Mouse (Mus musculus) testis, postnatal 10 days (tissue): ENCODE data around the gene Gria4.
"Not testable (repeated sequence)": the region's sequence is repeated elsewhere in the genome, so short reads cannot be mapped to it uniquely, and the experiment has no call there.

ENCODE experiments used
- DNase-seq: peaks from one replicate; pipeline ENCODE4 v3.0.0; 2021; ENCODE audit warnings: low spot score

Gria4 gene

DNA sequence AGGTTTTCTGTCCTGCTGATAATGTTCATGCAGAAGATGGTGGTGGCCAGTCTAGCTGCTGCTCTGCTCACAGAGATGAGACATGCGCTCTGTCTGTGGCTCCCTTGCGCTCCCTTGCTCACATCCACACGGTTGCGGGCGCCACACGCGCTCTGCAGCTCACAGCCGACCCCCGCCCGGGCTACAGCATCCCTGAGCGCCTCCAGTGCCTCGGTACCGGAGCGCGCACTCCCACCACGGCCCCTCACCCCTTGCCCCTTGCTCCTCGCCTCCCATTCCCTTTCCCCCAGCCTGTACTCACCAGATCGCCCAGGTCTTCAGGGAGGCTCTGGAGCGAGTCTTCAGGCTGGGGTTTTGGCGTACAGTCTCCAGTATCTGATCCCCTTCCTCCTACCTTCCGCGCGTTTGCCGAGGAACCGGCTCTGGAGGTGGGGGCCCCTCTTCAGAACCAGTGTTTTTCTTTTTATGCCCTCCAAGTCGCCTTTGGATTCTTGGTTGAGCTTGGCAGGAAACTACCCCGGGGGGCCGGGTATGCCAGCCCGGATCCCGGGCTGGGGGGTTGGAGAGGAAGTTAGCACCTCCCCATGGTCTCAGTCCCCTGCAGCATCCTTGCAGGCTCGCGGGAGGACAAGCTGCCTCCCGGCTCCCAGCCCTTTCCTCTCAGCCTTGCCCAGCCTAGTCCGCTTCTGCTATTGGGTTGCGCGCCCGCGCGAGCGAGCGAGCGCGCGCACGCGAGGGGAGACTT lies at the start of gene Gria4:
Gria4 (minus strand) TSS at position 691 of the 745 bp plus-strand sequence.
- peak; percentile 57 for DNase-seq

DNA sequence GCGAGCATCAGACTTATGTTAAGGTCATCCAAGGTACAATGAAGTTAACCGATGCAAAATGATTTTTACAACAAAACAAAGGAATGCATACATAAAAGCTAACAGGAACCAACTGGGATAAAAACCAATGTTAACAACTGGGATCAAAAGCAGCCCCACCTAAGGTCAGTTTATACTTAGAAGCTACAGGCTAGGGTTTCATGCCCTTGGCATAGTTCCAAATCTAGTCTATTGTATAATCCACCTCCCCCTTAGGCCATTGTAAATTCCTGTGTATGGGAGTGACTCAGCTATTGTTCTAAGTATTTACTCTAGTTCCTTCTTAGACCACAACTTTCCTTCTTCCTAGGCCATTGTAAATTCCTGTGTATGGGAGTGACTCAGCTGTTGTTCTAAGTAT lies 14.9 kb upstream of the Gria4 start:
- DNase-seq: not testable (repeated sequence)

DNA sequence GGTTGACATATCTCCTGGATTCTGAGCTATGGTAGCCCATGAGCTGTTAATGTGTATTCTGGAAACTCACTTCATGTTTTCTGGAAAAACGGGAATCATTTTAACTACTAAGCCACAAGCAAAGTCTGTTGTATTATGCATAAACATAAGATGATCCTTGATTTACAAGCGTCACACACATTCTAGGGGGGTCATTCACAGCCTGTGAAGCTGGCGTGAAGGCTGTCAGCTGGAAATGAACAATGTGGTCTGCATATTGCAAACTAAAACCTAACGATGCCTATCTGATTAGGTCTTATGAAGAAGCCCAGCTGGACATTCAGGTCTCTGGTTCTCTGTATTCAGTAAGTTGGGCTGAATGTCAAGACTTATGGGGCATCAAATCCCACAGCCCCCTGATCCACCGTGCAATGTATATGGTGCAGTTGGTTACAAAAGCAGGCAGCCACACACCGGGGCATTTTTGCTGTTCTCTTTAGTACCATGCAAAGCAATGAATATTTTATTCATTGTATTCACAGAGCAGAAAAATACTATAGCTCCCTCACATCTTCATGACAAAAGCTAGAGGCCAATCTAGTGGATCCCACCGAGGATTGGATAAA lies 7.2 kb upstream of the Gria4 start:
- DNase-seq: no peak

DNA sequence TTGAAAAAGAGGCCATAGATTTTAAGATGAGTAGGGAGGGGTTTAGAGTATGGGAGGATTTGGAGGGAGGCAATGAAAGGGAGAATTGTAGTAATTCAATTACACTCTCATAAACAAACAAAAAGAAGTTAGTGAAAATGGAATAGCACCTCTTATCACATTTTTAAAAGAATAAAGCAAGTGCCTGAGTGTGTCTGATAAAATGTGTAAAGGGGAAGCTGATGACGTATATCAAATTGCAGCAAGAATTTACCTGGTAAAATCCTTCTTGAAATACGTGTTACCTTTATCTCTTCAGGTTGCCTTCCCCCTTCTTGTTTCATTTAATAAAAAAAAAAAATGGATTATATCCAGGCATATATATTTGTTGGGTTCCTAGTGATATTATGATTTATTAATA lies 1.4 kb upstream of the Gria4 start:
- no peak for DNase-seq

DNA sequence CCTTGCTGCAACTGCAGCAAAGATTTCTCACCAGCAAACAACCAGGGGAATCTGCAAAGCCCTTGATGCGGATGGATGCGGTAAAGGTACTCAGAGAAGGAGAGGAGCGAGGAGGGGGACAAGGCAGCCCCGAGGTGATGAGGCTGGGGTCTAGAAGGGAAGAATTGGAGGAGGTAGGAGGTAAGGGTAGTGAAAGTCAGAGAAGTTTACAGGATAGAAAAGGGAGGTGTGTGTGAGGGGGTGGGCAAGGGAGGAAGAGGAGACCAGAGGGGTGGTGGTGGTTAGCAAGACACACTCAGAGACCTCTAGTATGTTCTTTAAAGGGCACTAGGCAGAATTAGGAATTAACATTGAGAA lies 233 bp upstream of the Gria4 start:
- no peak for DNase-seq

DNA sequence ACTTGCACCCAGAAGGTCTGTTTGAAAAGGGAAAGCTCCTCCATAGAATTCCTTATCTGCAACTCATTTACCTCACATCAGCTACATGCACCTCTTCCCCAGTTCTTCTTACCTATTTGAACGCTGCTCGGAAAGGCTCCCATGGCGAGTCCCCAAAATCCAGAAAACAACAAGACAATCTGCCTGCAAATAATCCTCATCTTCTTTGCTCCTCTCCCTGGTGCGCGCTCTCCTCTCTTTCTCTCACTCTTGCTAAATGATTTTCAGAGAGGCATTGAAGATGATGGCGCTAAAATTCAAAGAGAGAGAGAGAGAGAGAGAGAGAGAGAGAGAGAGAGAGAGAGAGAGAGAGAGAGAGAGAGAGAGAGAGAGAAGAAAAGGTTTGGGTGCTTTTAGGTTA lies 959 bp downstream of the Gria4 start:
- no peak for DNase-seq

DNA sequence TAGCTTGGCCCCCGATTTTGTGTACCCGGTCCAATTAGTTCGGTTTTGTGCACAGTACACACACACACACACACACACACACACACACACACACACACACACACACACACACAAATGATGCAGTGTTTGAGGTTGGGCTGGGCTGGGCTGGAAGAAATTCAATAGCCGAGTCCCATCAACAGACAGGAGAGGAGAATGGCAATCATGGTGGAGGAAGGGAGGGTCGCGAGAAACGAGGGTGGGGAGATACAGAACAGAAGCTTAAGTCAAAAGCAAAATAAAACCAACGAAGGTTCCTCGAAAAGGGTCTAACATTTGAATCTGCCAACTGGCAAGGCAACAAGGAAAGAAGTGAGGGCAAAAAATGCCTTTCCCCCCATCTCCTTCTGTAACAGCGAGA lies 1.6 kb downstream of the Gria4 start:
- DNase-seq: no peak

DNA sequence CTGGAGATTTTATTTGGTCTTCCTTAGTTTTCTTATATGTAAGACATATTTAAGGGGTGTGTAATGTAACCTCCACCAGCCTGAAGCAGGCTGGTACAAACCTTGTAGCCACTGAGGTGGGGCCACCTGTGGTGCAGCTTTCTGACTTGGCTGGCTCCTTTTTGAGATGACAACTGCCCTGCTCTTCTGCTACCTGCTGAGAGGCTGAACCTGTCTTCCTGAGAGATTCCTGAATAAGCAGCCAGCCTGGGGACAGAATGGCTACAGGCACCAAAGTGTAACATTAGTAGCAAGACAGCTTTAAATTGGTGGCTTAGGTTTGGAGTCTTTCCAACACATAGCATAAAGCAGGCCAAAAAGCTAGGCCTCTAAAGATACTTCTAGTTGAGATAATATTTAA lies 46.6 kb downstream of the Gria4 start:
- DNase-seq: not testable (repeated sequence)

DNA sequence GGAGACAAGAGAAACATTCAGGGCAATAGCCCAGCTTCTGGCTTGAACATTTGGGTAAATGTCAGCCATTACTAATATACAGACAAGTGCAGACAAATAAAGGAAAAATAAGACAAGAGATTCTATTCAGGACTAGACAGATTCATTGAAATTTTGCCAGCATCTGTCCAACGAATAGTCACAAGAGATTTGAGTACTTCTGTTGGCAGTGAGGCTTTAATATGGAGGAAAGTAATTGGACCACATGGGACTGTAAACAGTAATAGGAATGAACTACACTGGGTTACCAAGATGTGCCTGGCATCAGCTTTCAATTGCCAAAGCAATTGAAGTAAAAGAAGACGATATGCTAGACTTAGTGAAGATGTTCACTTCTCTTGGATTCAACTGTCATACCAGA lies 81.9 kb downstream of the Gria4 start:
- DNase-seq: no peak

DNA sequence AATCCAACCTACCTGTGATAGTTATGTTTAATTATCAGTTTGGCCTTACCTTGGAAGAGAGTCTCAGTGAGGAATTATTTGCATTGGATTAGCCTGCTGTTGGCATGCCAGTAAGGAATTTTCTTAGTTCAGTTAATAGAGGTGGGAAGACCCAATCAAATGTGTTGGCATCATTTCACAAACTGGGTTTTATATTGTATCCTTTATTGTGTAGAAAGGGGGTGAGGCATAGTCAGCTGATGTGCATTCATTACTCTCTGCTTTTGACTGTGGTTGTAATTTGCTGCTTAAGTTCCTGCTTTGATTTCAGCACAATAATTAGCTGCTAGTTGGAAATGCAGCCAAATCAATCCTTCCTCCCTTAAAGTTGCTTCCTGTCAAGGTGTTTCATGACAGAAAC lies 83.7 kb downstream of the Gria4 start:
- DNase-seq: no peak

DNA sequence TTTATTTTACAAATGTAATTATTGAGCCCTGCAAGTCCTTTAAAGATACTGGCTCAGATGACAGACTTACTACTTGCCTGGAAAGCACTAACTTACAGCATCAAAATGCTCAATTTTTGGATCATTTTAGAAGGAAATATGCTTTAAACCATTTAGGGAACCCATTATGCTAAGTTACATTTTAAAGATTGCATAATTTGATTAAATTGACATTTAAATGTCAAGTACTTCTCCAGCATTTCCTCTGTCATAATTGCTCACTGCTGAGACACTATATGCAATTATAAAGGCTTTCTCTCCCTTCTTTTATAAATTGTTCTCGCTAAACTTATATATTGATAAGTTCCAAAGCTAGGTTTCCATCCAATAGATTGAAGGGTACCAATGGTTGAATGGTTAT lies 108.9 kb downstream of the Gria4 start:
- DNase-seq: no peak

DNA sequence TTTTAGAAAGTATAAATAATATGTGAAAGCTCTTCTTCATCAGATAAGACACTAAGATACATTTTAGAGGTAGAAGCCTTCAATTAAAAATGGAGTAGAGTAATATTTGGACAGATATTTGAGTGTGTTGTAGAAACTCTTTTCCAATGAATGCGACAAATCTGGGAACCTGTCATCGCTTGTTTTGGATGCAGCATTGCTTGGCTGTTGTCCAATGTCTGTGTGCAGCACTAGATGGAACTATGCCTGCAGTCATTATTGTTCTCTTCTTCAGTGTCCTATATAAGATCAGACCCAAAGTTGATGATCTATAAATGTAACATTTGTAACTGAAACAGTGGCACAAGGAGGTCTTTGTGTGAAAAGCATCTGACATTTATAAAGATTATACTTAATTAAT lies 115.8 kb downstream of the Gria4 start:
- DNase-seq: no peak

DNA sequence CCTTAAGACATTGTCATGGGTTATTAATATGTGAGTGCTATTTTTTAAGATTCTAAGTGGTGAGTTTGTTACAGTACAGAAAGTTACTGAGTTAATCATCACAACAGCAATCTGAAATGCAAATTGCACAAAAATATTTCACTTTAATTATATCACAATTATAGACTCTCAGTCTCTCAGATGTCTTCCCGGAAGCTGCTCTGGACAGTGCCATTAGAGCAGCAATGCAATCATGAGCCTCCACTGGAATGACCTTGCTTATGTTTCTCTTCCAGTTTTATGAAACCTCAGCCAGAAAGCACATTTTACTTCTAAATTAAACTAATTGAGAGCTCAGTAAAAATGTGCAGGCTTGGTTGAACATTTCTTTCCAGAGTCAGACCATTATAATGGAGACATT lies 116.9 kb downstream of the Gria4 start:
- no peak for DNase-seq

DNA sequence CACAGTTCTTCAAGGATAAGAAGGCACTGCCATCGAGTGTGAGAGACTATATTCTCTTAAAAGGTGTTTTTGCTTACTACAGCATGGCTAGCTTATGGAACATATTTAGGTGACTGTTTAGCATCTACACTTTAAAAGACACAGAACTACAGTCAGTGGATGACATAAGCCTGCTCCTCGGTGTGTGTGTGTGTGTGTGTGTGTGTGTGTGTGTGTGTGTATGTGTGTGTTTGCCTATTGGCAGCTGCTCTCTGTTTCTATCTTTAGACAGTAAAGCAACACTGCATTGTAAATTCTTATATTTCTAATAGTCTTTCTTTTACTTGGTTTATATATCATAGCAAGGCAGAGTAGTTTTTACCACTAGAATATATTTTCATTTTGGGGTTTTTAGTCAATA lies 130.3 kb downstream of the Gria4 start:
- DNase-seq: no peak

DNA sequence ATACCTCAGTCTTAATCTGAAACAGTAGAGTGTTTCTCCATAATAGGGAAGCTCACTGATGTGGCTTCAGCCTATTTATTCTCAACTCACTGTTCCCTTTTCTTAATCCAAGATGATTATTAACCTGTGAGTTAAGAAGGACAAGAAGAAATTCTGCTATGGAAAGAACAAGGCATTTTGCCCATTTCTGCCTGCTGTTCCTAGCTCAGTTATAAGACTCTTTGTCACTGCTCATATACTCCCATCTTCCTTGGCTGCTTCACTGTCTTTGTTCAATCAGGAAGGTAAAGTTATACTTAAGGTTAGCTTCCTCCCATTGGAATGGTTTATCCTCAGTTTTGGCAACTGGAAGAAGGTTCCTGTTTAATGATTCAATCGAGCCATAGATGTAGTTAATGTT lies 133.6 kb downstream of the Gria4 start:
- no peak for DNase-seq

DNA sequence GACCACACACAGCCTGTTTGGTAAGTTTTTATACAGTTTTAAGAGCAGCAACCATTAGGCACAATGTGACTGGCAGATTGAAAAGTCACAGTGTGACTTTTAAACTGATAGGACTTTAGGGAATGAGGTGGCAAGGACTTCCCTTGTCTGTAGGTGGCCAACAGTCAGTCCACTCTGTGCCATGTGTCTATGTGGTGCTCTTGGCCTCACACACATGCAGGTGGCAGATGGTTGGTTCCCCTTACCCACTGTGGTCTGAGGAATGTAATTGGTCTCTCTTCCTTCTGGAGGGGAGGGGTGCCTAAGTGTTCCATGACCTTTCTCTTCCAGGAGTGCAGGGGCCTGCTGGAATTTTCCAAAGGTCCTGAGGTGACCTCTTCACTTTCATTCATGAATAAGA lies 137.1 kb downstream of the Gria4 start:
- no peak for DNase-seq

DNA sequence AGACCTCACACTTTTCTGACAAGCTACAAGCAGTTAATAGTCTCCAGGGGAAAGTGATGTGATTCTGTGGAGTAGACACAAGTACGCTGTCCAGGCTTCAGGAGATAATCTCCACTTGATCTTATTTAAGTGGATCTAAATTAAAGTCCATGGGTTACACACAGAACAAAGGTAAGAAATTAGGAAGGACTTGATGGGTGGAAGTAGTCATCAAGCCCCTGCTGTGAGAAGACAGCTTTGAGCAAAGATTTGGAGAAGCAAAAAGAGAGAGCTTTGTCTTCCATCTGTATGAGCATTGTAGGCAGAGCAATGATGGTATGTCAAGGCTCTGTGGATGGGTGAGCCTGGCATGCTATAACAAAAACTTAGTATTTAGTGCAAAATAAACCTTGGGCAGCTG lies 141.7 kb downstream of the Gria4 start:
- DNase-seq: no peak

DNA sequence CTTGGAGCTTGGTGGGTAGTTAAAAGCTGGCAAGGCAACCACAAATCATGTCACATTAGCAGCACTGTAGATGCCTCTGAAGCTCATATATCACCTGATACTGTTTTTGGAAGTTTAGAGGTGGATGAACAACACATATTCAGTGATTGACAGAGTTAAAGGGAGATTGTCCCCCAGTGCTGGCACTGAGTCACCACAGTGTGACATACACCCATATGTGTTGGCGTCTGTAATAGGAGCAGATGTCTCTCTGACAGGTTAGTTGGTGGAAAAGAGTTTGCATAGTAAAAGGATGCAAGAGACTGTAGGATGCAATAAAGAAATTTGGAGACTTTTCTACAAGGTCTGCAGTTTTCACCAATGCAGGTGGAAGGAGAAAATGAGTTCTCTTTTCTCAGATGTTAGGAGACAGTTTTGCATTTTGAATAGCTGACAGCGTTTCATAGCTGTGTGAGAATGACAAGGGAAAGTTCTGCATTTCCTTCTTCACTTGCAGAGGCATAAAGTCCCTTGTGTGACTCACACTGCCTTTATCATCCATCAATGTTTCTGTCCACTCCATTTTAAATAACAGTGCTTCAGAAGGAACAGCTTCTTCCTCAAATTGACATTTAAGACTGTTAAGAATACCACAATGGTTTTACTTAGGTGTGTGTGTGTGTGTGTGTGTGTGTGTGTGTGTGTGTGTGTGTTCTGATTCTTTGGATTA lies 156.7 kb downstream of the Gria4 start:
- DNase-seq: no peak

DNA sequence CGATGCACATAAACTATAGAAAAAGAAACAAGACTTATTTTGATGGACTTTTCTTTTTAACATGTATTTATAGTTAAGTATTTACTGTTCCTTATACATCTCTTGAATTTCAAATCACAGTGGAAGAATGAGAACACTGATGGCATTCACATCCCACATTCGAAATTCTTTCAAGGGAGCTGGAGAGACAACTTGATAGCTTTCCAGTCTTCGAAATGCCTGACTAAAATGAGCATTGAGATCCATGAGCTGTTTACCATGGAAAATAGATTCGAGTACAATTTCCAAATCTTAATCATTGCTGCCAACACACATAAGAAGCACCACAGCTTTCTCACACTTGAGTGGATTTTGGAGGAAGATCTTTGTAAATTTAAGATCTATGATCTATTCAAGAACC lies 164.1 kb downstream of the Gria4 start:
- no peak for DNase-seq

DNA sequence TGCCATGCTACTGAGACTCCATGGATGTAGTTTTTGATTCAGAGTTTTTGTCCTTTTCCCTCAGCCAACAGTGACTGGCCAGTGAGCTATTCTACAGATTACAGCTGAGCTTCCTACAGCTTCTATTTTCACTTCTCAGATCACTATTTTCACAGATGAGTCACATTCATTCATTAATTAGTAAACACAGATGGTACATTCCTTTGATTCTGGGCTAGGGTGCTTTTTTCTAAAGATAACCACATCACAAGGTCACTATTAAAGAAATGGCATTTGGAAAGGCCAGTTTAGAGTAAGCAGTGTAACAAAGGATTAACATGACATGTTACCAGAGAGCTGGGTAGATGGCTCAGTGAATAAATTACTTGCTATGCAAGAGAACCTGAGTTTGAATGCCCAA lies 180.7 kb downstream of the Gria4 start:
- no peak for DNase-seq

DNA sequence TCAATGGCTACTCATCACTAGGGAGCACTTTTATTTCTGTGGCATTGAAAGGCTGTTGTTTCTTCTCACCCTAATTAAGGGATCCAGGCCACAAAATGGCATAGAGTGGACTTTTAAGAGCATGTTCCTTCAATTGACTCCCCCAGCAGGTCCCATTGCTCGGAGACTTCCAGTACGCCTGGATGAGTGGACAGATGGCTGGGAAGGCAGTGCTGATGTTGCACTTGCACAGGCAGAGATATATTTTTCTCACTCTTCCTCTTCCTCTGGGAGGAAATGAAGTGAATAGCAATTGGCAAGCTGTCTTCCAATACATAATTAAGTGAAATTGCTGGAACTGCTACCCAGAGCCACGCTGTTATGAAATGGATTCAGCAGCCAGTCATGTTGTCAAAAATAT lies 190.7 kb downstream of the Gria4 start:
- DNase-seq: no peak

DNA sequence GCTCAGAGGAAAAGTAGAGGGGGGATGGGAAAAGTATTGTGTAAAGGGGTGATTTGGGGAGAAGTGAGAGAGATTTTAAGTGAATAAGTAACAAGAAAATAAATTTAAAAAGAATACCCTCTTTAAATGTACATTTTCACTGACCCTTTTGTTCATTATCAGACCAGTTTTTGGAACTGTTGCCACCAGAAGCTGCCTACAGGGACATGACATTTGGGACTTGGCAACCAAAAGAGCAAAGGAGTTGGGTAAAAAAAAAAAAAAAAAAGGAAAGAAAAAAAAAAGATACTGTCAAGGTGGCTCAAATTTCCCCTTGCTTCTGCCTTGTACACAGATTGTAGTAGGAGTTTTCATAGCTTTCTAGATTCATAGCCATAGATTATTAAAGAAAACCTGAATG lies 191.8 kb downstream of the Gria4 start:
- DNase-seq: no peak

DNA sequence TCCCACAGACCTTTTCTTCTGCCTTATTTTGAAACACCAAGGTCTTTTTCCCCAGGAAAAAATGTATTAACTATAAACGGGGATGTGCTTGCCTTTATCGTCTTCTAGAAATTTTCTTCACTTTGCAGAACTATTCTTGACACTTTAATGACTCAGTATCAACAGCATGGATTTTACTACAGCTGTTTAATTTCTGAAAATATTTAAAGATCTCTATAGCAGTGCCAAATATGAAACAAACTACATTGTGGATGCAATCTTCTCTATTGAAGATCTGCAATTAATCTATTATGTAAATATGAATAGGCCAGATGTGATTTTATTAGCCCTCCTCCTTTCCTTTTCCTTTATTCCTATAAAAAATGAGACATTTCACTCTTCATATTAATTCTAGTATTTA lies 194.2 kb downstream of the Gria4 start:
- DNase-seq: no peak

DNA sequence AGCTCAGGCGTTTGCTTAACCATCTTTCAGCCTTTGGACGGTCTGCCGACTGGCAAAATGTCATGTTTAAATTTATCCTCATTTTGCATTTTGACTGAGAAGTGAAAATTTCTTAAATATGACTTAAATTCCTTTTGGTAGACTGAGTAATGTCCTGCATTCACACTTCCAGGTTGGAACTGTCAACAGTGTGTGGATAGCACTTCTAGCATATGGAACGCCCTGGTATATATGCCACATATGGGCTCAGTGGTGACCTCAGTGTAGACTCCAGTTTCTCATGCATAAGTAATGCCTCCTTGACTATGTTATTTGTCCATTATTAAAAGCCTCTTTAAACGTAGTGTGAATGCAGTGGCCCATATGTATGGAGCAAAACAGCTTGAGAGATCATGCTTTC lies 222.4 kb downstream of the Gria4 start:
- no peak for DNase-seq
